Mouse (Mus musculus): Measurements from ENCODE around the gene Tagln3. TPM values are rescaled to one million over a fixed set of nuclear protein-coding genes. Genes with fewer than 3 reads are reported as not detected.

Tagln3 gene
- polyA plus RNA-seq, 1 experiment from 2014 or later: 319 TPM

DNA sequence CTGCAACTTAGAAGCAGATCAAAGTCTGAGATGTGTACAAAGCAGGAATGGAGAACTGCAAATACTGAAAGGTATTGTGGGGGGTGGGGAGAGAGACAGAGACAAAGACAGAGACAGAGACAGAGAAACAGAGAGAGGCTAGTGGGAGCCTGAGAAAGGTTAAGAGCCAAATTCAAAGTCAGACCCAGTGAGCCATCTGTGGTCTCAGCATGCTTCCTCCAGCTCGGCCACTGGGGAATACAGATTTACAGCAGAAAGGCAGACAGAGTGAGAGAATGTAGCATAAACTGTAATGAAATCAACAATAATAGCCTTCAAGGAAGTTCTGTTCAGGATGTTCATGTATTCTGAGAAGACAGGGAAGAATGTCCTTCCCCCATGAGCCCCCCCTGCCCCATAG, 10.5 kb downstream of the Tagln3 start:
- no peak overlapping the region for H3K27ac ChIP-seq
- no peaks in the 10 kb centered on the region for H3K9me3 ChIP-seq
- ATAC-seq (ENCODE audit: low FRiP score): no peak
- no peak overlapping the region for H3K4me2 ChIP-seq
- 67% methylated on average over 1 of the region's 1 CpGs for WGBS
- H3K9ac ChIP-seq: no peak overlapping the region
- no peaks in the 10 kb centered on the region for H3K27me3 ChIP-seq
- H3K4me3 ChIP-seq (replicated peaks): no peak overlapping the region
- peaks cover 83% of the 10 kb centered on the region for H3K36me3 ChIP-seq (replicated peaks)
- H3K4me1 ChIP-seq: peaks cover 5% of the 10 kb centered on the region; the same call in 1 of the 2 replicates

DNA sequence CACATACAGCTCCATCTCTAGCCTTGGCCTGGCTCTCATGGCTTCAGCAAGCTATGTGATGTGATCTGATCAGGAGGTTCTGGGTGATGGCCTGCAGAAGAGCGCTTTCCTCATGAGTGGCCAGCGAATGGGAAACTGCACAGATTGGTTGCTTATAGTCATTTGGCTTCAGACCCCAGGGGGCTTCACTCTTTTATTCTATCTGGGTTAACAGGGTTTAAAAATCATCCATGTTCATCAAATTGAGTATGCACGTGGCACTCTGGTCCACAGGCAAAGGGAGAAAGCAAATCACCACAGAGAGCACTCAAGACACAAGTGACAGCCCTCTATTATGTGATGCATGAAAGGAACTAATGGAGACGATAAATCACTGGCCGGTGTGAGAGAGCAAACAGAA, 11.1 kb downstream of the Tagln3 start:
- H3K9ac ChIP-seq: no peak overlapping the region
- no peak overlapping the region for H3K27ac ChIP-seq
- no peak overlapping the region for H3K4me3 ChIP-seq (replicated peaks)
- whole genome bisulfite sequencing: 69% methylated on average over 5 of the region's 5 CpGs
- no peaks in the 10 kb centered on the region for H3K27me3 ChIP-seq
- no peaks in the 10 kb centered on the region for H3K9me3 ChIP-seq
- H3K36me3 ChIP-seq (replicated peaks): peaks cover 80% of the 10 kb centered on the region
- ATAC-seq (ENCODE audit: low FRiP score): no peak; the same call in 1 of the 2 replicates
- peaks cover 5% of the 10 kb centered on the region; the same call in 1 of the 2 replicates for H3K4me1 ChIP-seq
- no peak overlapping the region for H3K4me2 ChIP-seq

GRCm38 (mm10) chr16:45711263-45711662, 13.1 kb downstream of the Tagln3 start:
- Histone ChIP-seq H3K4me2 (no peak overlapping the region), H3K4me3 (replicated peaks) (no peak overlapping the region), H3K36me3 (replicated peaks) (peaks cover 62% of the 10 kb centered on the region), H3K9me3 (no peaks in the 10 kb centered on the region), H3K27me3 (no peaks in the 10 kb centered on the region), H3K4me1 (peaks cover 5% of the 10 kb centered on the region; the same call in 1 of the 2 replicates), H3K9ac (no peak overlapping the region), H3K27ac (no peak overlapping the region)
- ATAC-seq (ENCODE audit: low FRiP score): no peak
- WGBS: 71% methylated on average over 7 of the region's 7 CpGs

DNA sequence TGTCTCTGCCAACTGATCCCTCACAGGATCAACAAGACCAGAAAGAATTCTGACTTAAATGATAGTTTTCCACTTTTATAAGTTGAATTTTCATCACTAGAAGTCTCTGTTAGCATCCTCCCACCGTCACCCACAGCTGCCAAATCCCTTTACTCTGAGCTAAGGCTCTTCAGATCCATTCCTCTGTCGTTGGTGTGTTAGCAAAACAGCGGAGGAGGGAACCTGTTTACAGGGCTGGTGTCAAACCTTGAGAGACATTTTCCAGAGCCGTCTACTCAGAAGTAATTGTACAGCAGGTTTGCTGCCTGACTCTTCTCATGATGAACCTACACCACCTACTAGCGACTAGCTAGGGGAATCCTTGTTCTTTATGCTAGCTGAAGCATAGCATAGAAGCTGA, 25.1 kb downstream of the Tagln3 start:
- peaks cover 3% of the 10 kb centered on the region; the same call in 1 of the 2 replicates for H3K4me1 ChIP-seq
- no peak overlapping the region for H3K27ac ChIP-seq
- H3K27me3 ChIP-seq: no peaks in the 10 kb centered on the region
- no peak for ATAC-seq (ENCODE audit: low FRiP score)
- no peak overlapping the region for H3K4me2 ChIP-seq
- no peak overlapping the region for H3K4me3 ChIP-seq (replicated peaks)
- no peaks in the 10 kb centered on the region for H3K9me3 ChIP-seq
- H3K9ac ChIP-seq: no peak overlapping the region
- no peaks in the 10 kb centered on the region for H3K36me3 ChIP-seq (replicated peaks)
- WGBS: 83% methylated on average over 5 of the region's 5 CpGs

- H3K36me3 ChIP-seq (replicated peaks): no peaks in the 10 kb centered on the region
- H3K9ac ChIP-seq: no peak overlapping the region
- no peak overlapping the region for H3K4me3 ChIP-seq (replicated peaks)
- H3K27me3 ChIP-seq: no peaks in the 10 kb centered on the region
- WGBS: 66% methylated on average over 6 of the region's 6 CpGs
- no peak for ATAC-seq (ENCODE audit: low FRiP score)
- peaks cover 4% of the 10 kb centered on the region; the same call in 1 of the 2 replicates for H3K4me1 ChIP-seq
- no peak overlapping the region for H3K27ac ChIP-seq
- no peaks in the 10 kb centered on the region for H3K9me3 ChIP-seq
- H3K4me2 ChIP-seq: no peak overlapping the region
Observed at GRCm38 (mm10) chr16:45697996-45698395, 26.4 kb downstream of the Tagln3 start.

DNA sequence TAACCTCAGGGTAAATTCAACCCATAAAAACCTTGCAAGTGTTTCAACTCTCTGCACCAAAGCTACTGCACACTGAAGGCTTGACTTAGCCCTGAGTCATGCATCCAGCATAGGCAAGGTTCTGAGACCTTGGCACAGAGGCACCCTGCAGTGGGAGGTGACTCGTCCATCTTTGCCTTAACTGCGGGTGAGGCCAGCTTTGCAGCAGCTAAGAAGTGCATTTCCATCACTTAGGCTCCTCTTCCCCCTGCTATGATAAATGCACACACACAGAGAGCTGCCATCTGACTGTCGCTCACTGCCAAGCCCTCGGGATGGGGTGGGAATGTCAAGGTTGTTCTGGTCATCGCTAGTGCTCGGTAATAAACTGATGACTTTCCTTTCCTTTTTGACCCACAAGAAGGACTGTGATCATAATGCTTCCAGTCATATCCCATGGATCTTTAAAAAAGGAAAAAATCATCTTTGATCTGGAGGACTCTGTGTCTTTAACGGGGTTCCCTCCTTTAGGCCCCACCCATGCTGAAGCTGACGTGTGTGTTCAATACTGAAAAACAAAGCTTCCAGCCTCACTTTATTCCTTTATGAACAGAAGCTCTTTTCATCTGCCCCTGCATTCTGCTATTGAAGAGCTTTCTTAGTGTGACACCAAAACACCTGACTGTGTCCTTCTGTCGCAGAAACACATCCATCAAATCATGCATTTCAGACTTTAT, 28.8 kb downstream of the Tagln3 start:
- H3K4me1 ChIP-seq: peaks cover 7% of the 10 kb centered on the region; the same call in 1 of the 2 replicates
- 71% methylated on average over 9 of the region's 9 CpGs for WGBS
- no peaks in the 10 kb centered on the region for H3K36me3 ChIP-seq (replicated peaks)
- ATAC-seq (ENCODE audit: low FRiP score): no peak
- H3K4me2 ChIP-seq: no peak overlapping the region
- H3K27me3 ChIP-seq: no peaks in the 10 kb centered on the region
- H3K9ac ChIP-seq: no peak overlapping the region
- no peaks in the 10 kb centered on the region for H3K9me3 ChIP-seq
- no peak overlapping the region for H3K4me3 ChIP-seq (replicated peaks)
- no peak overlapping the region for H3K27ac ChIP-seq

DNA sequence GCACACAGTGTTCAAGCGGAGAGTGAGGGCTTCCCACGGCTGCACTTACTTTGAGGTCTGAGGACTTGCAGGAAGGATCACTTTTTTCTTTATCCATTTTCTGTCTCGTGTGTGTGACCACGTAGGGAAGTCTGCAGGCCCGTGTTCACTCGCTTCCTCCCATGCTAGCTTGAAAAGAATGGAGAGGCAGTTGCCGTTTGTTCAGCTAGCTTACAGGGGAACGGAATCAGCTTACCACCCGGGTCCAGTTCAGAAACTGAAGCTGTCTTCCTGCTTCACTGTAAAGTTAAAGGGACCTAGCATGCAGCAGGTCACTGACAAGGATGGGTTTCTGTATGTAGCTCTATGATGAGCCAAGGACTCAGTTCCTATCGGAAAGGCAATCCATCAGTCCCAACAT, 30.9 kb downstream of the Tagln3 start, which contains the start of gene Tmprss7:
TSS of gene Tmprss7 (minus strand) at position 101 of the 400 bp plus-strand sequence.
- no peak within 1 kb of the TSS for H3K4me2 ChIP-seq
- H3K27me3 ChIP-seq: no peaks in the 10 kb centered on the region
- no peak for ATAC-seq (ENCODE audit: low FRiP score)
- H3K27ac ChIP-seq: no peak within 1 kb of the TSS
- H3K4me3 ChIP-seq (replicated peaks): no peak within 1 kb of the TSS
- peaks cover 14% of the 10 kb centered on the region for H3K4me1 ChIP-seq
- no peaks in the 10 kb centered on the region for H3K9me3 ChIP-seq
- WGBS: 84% methylated on average over 10 of the region's 10 CpGs
- no peak within 1 kb of the TSS for H3K9ac ChIP-seq
- H3K36me3 ChIP-seq (replicated peaks): no peaks in the 10 kb centered on the region

DNA sequence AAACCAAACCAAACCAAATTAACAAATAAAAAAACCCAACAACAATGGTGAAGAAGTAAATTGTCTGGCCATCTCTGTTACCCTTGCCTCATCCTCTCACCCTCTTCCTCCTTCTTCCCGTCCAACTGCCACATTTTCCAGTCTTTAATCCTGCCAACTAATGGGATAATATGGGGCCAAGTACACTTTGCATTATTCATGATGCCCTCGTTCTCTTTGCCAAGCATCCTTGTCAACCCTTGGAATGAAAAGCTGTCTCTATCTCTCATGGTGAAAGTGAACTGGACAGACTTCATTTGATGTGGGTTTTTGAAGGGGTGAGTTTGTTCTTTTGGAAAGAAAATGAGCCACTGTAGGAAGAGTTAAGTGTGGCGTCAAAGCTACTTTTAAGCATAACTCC, 31.6 kb downstream of the Tagln3 start:
- Histone ChIP-seq H3K4me3 (replicated peaks) (no peak overlapping the region), H3K36me3 (replicated peaks) (no peaks in the 10 kb centered on the region), H3K4me1 (peaks cover 14% of the 10 kb centered on the region), H3K27me3 (no peaks in the 10 kb centered on the region), H3K9me3 (no peaks in the 10 kb centered on the region), H3K4me2 (no peak overlapping the region), H3K27ac (no peak overlapping the region), H3K9ac (no peak overlapping the region)
- no peak for ATAC-seq (ENCODE audit: low FRiP score)
- WGBS: 48% methylated on average over 3 of the region's 3 CpGs

GRCm38 (mm10) chr16:45690178-45690577, 34.2 kb downstream of the Tagln3 start:
- H3K9ac ChIP-seq: no peak overlapping the region
- 3% methylated on average over 4 of the region's 4 CpGs for WGBS
- H3K27ac ChIP-seq: 0 out of 2 replicates have a peak overlapping the region, but pooled peaks have one; percentile 19
- H3K9me3 ChIP-seq: no peaks in the 10 kb centered on the region
- H3K27me3 ChIP-seq: no peaks in the 10 kb centered on the region
- H3K4me2 ChIP-seq: no peak overlapping the region
- H3K36me3 ChIP-seq (replicated peaks): no peaks in the 10 kb centered on the region
- ATAC-seq (ENCODE audit: low FRiP score): peak; percentile 65
- peaks cover 12% of the 10 kb centered on the region for H3K4me1 ChIP-seq
- H3K4me3 ChIP-seq (replicated peaks): no peak overlapping the region

- WGBS: 80% methylated on average over 3 of the region's 3 CpGs
- no peaks in the 10 kb centered on the region for H3K36me3 ChIP-seq (replicated peaks)
- H3K9me3 ChIP-seq: no peaks in the 10 kb centered on the region
- ATAC-seq (ENCODE audit: low FRiP score): no peak
- H3K4me1 ChIP-seq: peaks cover 7% of the 10 kb centered on the region
- no peak overlapping the region for H3K4me3 ChIP-seq (replicated peaks)
- H3K27me3 ChIP-seq: no peaks in the 10 kb centered on the region
- no peak overlapping the region for H3K9ac ChIP-seq
- no peak overlapping the region for H3K4me2 ChIP-seq
- no peak overlapping the region for H3K27ac ChIP-seq
Observed at GRCm38 (mm10) chr16:45686833-45687232, 37.6 kb downstream of the Tagln3 start.

DNA sequence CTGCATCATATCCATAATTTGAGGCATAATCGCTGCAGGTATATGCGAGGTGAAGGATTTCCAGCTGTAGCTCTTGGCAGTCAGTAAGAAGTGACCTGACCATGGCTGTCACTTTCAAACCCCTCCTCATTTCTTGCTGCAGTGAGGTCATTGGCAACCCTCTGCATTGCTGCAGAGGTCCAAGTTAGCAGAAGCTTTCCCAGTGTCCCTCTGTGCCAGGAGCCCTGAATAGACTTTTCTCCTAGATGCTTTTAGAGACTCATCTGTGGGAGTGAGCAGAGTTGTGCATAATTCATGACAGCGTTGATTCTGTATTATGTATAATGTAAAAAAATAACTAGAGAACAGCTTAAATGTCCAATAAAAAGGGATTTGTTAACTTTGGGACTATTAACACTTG, 39.1 kb downstream of the Tagln3 start:
- no peak for ATAC-seq (ENCODE audit: low FRiP score)
- no peak overlapping the region for H3K9ac ChIP-seq
- WGBS: 75% methylated on average over 3 of the region's 3 CpGs

GRCm38 (mm10) chr16:45684815-45685214, 39.6 kb downstream of the Tagln3 start:
- 15% methylated on average over 8 of the region's 8 CpGs for WGBS
- no peaks in the 10 kb centered on the region; the same call in 1 of the 2 replicates for H3K4me1 ChIP-seq
- ATAC-seq (ENCODE audit: low FRiP score): no peak
- H3K9me3 ChIP-seq: no peaks in the 10 kb centered on the region
- no peaks in the 10 kb centered on the region for H3K27me3 ChIP-seq
- H3K4me2 ChIP-seq: no peak overlapping the region
- no peaks in the 10 kb centered on the region for H3K36me3 ChIP-seq (replicated peaks)
- no peak overlapping the region for H3K9ac ChIP-seq
- no peak overlapping the region for H3K27ac ChIP-seq
- H3K4me3 ChIP-seq (replicated peaks): no peak overlapping the region

More for the DNA sequence above, 39.1 kb downstream of the Tagln3 start:
- no peaks in the 10 kb centered on the region for H3K9me3 ChIP-seq
- no peak overlapping the region for H3K4me3 ChIP-seq (replicated peaks)
- peaks cover 4% of the 10 kb centered on the region for H3K4me1 ChIP-seq
- no peaks in the 10 kb centered on the region for H3K27me3 ChIP-seq
- no peak overlapping the region for H3K4me2 ChIP-seq
- H3K27ac ChIP-seq: no peak overlapping the region
- H3K36me3 ChIP-seq (replicated peaks): no peaks in the 10 kb centered on the region

- no peaks in the 10 kb centered on the region for H3K27me3 ChIP-seq
- WGBS: 32% methylated on average over 1 of the region's 1 CpGs
- no peaks in the 10 kb centered on the region for H3K36me3 ChIP-seq (replicated peaks)
- no peak overlapping the region for H3K4me2 ChIP-seq
- no peak overlapping the region for H3K9ac ChIP-seq
- ATAC-seq (ENCODE audit: low FRiP score): 0 out of 2 replicates have a peak, but pooled peaks have one; percentile 41
- H3K27ac ChIP-seq: no peak overlapping the region
- no peaks in the 10 kb centered on the region for H3K4me1 ChIP-seq
- no peaks in the 10 kb centered on the region for H3K9me3 ChIP-seq
- H3K4me3 ChIP-seq (replicated peaks): no peak overlapping the region
Observed at GRCm38 (mm10) chr16:45676462-45676861, 47.9 kb downstream of the Tagln3 start.
